Mouse (Mus musculus): ENCODE measurements around the gene Luc7l3. TPM values are rescaled to one million over a fixed set of nuclear protein-coding genes. Genes with fewer than 3 reads are reported as not detected.

The Luc7l3 gene
- polyA plus RNA-seq, 1 experiment = 10.7 TPM

- Histone ChIP-seq H3K4me1 (ENCODE audit: control insufficient read depth, insufficient read depth, low read length) (no peaks in the 10 kb centered on the region), H3K36me3 (ENCODE audit: control insufficient read depth, insufficient read depth, low read length) (peaks cover 1% of the 10 kb centered on the region; the same call in 1 of the 2 replicates), H3K27ac (ENCODE audit: control insufficient read depth, insufficient read depth, low read depth, low read length) (no peak overlapping the region), H3K27me3 (ENCODE audit: control insufficient read depth, insufficient read depth, low read length) (no peaks in the 10 kb centered on the region), H3K4me3 (ENCODE audit: control insufficient read depth, low read depth, low read length) (no peak overlapping the region)
- TF ChIP-seq CTCF (IDR thresholded peaks at IDR 0.05; ENCODE audit: control insufficient read depth, insufficient read depth, insufficient replicate concordance, low read depth, low read length) (no peak), POLR2A (IDR thresholded peaks at IDR 0.05; ENCODE audit: control insufficient read depth, low read depth, low read length) (no peak)
Measured at GRCm38 (mm10) chr11:94338347-94338746, 16.6 kb upstream of the Luc7l3 start.

DNA sequence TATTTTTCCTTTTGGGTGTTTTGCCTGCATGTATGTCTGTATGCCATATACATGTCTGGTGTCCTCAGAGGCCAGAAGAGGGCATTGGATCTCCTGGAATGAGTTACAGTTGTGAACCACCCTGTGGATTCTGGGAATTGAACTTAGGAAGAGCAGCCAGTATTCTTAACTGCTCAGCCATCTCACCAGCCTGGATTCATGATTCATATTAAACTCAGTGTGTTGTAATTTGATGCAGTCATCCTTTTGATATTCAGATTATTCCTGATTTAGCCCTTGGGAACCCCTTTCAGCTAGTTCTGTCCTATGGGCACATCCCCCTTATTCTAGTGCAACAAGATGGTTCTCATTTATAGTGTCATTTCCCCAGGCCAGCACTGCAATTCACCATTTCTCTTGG lies 14.8 kb upstream of the Luc7l3 start:
- no peak for TF ChIP-seq POLR2A (IDR thresholded peaks at IDR 0.05; ENCODE audit: control insufficient read depth, low read depth, low read length)
- TF ChIP-seq CTCF (IDR thresholded peaks at IDR 0.05; ENCODE audit: control insufficient read depth, insufficient read depth, insufficient replicate concordance, low read depth, low read length) = no peak
- peaks cover 1% of the 10 kb centered on the region; the same call in 1 of the 2 replicates for H3K36me3 ChIP-seq (ENCODE audit: control insufficient read depth, insufficient read depth, low read length)

DNA sequence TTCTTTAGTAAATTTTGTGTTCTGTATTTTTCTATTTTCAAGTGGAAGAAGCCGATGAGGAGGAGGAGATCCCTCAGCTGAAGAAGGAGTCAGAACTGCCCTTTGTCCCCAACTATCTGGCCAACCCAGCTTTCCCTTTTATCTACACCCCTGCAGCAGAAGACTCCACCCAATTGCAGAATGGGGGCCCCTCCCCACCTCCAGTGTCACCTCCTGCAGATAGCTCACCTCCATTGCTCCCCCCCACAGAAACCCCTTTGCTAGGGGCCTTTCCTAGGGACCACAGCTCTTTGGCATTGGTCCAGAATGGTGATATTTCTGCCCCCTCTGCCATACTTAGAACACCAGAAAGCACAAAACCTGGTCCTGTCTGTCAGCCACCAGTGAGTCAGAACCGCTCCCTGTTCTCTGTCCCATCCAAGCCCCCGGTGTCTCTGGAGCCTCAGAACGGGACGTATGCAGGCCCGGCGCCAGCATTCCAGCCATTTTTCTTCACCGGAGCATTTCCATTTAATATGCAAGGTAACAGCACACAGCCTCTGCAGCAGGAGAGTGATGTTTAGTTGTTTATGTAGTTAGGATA lies 12.7 kb upstream of the Luc7l3 start:
- H3K27me3 ChIP-seq (ENCODE audit: control insufficient read depth, insufficient read depth, low read length) = no peaks in the 10 kb centered on the region
- H3K4me3 ChIP-seq (ENCODE audit: control insufficient read depth, low read depth, low read length) = no peak overlapping the region
- peaks cover 1% of the 10 kb centered on the region; the same call in 1 of the 2 replicates for H3K36me3 ChIP-seq (ENCODE audit: control insufficient read depth, insufficient read depth, low read length)
- no peaks in the 10 kb centered on the region for H3K4me1 ChIP-seq (ENCODE audit: control insufficient read depth, insufficient read depth, low read length)
- TF ChIP-seq CTCF (IDR thresholded peaks at IDR 0.05; ENCODE audit: control insufficient read depth, insufficient read depth, insufficient replicate concordance, low read depth, low read length) = no peak
- TF ChIP-seq POLR2A (IDR thresholded peaks at IDR 0.05; ENCODE audit: control insufficient read depth, low read depth, low read length) = no peak
- no peak overlapping the region for H3K27ac ChIP-seq (ENCODE audit: control insufficient read depth, insufficient read depth, low read depth, low read length)

More for the DNA sequence above, 14.8 kb upstream of the Luc7l3 start:
- Histone ChIP-seq H3K27me3 (ENCODE audit: control insufficient read depth, insufficient read depth, low read length) (no peaks in the 10 kb centered on the region), H3K27ac (ENCODE audit: control insufficient read depth, insufficient read depth, low read depth, low read length) (no peak overlapping the region), H3K4me3 (ENCODE audit: control insufficient read depth, low read depth, low read length) (no peak overlapping the region), H3K4me1 (ENCODE audit: control insufficient read depth, insufficient read depth, low read length) (no peaks in the 10 kb centered on the region)

DNA sequence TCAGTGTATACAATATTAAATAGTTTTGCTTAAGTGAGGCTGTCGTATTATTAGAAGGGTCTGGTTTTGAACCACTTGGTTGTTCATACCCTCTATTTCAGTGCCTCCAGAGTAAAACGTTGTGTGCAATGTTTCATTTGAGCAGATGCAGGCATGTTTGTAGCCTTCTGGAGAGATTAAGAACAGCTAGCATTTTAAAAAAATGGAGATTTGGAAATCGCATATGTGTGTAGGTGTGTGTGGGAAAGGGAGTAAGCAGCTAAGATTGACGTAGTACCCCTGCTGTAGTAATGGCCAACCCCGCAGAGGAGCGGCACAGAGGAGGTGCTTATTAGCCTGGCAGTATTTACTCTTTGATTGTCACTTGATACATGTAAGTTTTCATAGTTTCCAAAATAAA lies 10.9 kb upstream of the Luc7l3 start:
- H3K4me1 ChIP-seq (ENCODE audit: control insufficient read depth, insufficient read depth, low read length) = no peaks in the 10 kb centered on the region
- TF ChIP-seq CTCF (IDR thresholded peaks at IDR 0.05; ENCODE audit: control insufficient read depth, insufficient read depth, insufficient replicate concordance, low read depth, low read length) = no peak
- TF ChIP-seq POLR2A (IDR thresholded peaks at IDR 0.05; ENCODE audit: control insufficient read depth, low read depth, low read length) = no peak
- no peak overlapping the region for H3K4me3 ChIP-seq (ENCODE audit: control insufficient read depth, low read depth, low read length)

GRCm38 (mm10) chr11:94330211-94330610 lies 8.4 kb upstream of the Luc7l3 start:
- Histone ChIP-seq H3K27me3 (ENCODE audit: control insufficient read depth, insufficient read depth, low read length) (no peaks in the 10 kb centered on the region), H3K27ac (ENCODE audit: control insufficient read depth, insufficient read depth, low read depth, low read length) (no peak overlapping the region), H3K4me1 (ENCODE audit: control insufficient read depth, insufficient read depth, low read length) (peaks cover 3% of the 10 kb centered on the region), H3K4me3 (ENCODE audit: control insufficient read depth, low read depth, low read length) (no peak overlapping the region), H3K36me3 (ENCODE audit: control insufficient read depth, insufficient read depth, low read length) (peaks cover 1% of the 10 kb centered on the region; the same call in 1 of the 2 replicates)
- TF ChIP-seq POLR2A (IDR thresholded peaks at IDR 0.05; ENCODE audit: control insufficient read depth, low read depth, low read length) = no peak
- TF ChIP-seq CTCF (IDR thresholded peaks at IDR 0.05; ENCODE audit: control insufficient read depth, insufficient read depth, insufficient replicate concordance, low read depth, low read length) = no peak

More for the DNA sequence above, 10.9 kb upstream of the Luc7l3 start:
- peaks cover 1% of the 10 kb centered on the region; the same call in 1 of the 2 replicates for H3K36me3 ChIP-seq (ENCODE audit: control insufficient read depth, insufficient read depth, low read length)
- H3K27ac ChIP-seq (ENCODE audit: control insufficient read depth, insufficient read depth, low read depth, low read length) = no peak overlapping the region
- no peaks in the 10 kb centered on the region for H3K27me3 ChIP-seq (ENCODE audit: control insufficient read depth, insufficient read depth, low read length)

GRCm38 (mm10) chr11:94329270-94329891 lies 7.6 kb upstream of the Luc7l3 start:
- TF ChIP-seq CTCF (IDR thresholded peaks at IDR 0.05; ENCODE audit: control insufficient read depth, insufficient read depth, insufficient replicate concordance, low read depth, low read length) (peak; percentile 24; the same call in 1 of the 2 replicates), POLR2A (IDR thresholded peaks at IDR 0.05; ENCODE audit: control insufficient read depth, low read depth, low read length) (no peak)
- Histone ChIP-seq H3K36me3 (ENCODE audit: control insufficient read depth, insufficient read depth, low read length) (no peaks in the 10 kb centered on the region), H3K27ac (ENCODE audit: control insufficient read depth, insufficient read depth, low read depth, low read length) (no peak overlapping the region), H3K27me3 (ENCODE audit: control insufficient read depth, insufficient read depth, low read length) (no peaks in the 10 kb centered on the region), H3K4me3 (ENCODE audit: control insufficient read depth, low read depth, low read length) (no peak overlapping the region), H3K4me1 (ENCODE audit: control insufficient read depth, insufficient read depth, low read length) (peaks cover 3% of the 10 kb centered on the region)

DNA sequence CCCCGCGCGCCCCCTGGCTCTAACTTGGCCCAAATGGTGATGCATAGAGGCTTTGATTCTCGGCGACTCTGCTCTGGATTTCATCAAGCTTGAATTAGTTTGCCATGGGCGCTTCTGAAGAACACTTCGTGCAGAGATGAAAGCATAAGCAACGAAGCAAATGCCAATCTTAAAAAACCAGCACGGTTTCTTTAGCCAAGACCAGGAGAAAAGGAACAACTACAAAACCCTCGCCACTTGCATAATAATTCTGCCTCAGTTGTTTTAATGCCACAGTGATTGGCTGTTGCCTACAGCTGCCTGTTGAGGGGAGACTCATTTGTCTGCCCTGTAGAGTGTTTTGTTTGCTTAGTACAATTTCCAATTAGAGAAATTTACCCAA lies 6.8 kb upstream of the Luc7l3 start:
- Histone ChIP-seq H3K4me3 (ENCODE audit: control insufficient read depth, low read depth, low read length) (peak overlapping the region; percentile 81), H3K36me3 (ENCODE audit: control insufficient read depth, insufficient read depth, low read length) (no peaks in the 10 kb centered on the region), H3K27me3 (ENCODE audit: control insufficient read depth, insufficient read depth, low read length) (no peaks in the 10 kb centered on the region), H3K27ac (ENCODE audit: control insufficient read depth, insufficient read depth, low read depth, low read length) (peak overlapping the region; percentile 55; the same call in 1 of the 2 replicates), H3K4me1 (ENCODE audit: control insufficient read depth, insufficient read depth, low read length) (peaks cover 3% of the 10 kb centered on the region)
- no peak for TF ChIP-seq CTCF (IDR thresholded peaks at IDR 0.05; ENCODE audit: control insufficient read depth, insufficient read depth, insufficient replicate concordance, low read depth, low read length)
- no peak for TF ChIP-seq POLR2A (IDR thresholded peaks at IDR 0.05; ENCODE audit: control insufficient read depth, low read depth, low read length)

Data from testis, adult 2 months (tissue).